Mouse (Mus musculus): ENCODE data around the gene Izumo1r. TPM values are rescaled to one million over a fixed set of nuclear protein-coding genes. Genes with fewer than 3 reads are reported as not detected.

The Izumo1r gene
- total RNA-seq (2012; rRNA removed) (not detected in 2 replicates), total RNA-seq (2014; rRNA removed) (not detected in 2 replicates), polyA plus RNA-seq (2012; ENCODE audit: insufficient read length, low read depth) (not detected in 2 replicates)

- DNase-seq (ENCODE audit: extremely low read depth), result no peak
- Histone ChIP-seq H3K4me3 (replicated peaks in 1 of 3; ENCODE audit: low read depth in 2 of 3, low read length in 2 of 3, poor library complexity in 1 of 3) (no peak within 1 kb of the TSS), H3K9me3 (replicated peaks; ENCODE audit: low read length) (no peaks in the 10 kb centered on the region), H3K4me1 (ENCODE audit: control insufficient read depth in 1 of 2, insufficient read depth in 2 of 2) (peaks cover 0 to 18% of the 10 kb centered on the region in 2 experiments; a peak in 2 of 4 replicates), H3K27me3 (replicated peaks) (no peaks in the 10 kb centered on the region), H3K36me3 (replicated peaks in 1 of 2; ENCODE audit: control insufficient read depth in 1 of 2, insufficient read depth in 1 of 2, low read length in 1 of 2) (no peaks in the 10 kb centered on the region), H3K79me2 (replicated peaks; ENCODE audit: control insufficient read depth, extremely low read depth, insufficient read depth, poor library complexity, severe bottlenecking) (no peaks in the 10 kb centered on the region), H3K4me2 (ENCODE audit: insufficient read depth, low read depth, poor library complexity, severe bottlenecking) (no peak within 1 kb of the TSS), H3K9ac (ENCODE audit: insufficient read depth, low read depth) (no peak within 1 kb of the TSS), H3K27ac (ENCODE audit: insufficient read depth, low read depth) (no peak within 1 kb of the TSS)
- in situ Hi-C loops (cut with MboI; ENCODE audit: low pct_ligation_motif_present, low pct_unique_long_range_greater_than_20kb, low sequenced_read_pairs) (no loop called here), dilution Hi-C loops (cut with MboI; ENCODE audit: extremely low pct_ligation_motif_present, extremely low pct_unique_long_range_greater_than_20kb, low sequenced_read_pairs) (no loop called here)
- TF ChIP-seq CTCF (conservative IDR thresholded peaks at IDR 0.05 in 1 of 2, IDR thresholded peaks at IDR 0.05 in 1 of 2; ENCODE audit: low read depth in 2 of 2, low read length in 2 of 2) (no peak), POLR2A (IDR thresholded peaks at IDR 0.05; ENCODE audit: low read depth, low read length) (no peak), JUN (IDR thresholded peaks at IDR 0.05; ENCODE audit: insufficient read depth, low read depth, low read length) (no peak), MXI1 (IDR thresholded peaks at IDR 0.05; ENCODE audit: low read depth, low read length) (no peak), NELFE (IDR thresholded peaks at IDR 0.05; ENCODE audit: low read depth, low read length) (no peak), GABPA (IDR thresholded peaks at IDR 0.05; ENCODE audit: insufficient replicate concordance, low read depth, low read length) (no peak), ELF1 (IDR thresholded peaks at IDR 0.05; ENCODE audit: low read depth, low read length) (no peak), IRF4 (IDR thresholded peaks at IDR 0.05; ENCODE audit: low read depth, low read length) (no peak), KAT2A (IDR thresholded peaks at IDR 0.05; ENCODE audit: insufficient replicate concordance, low read length) (no peak), ZC3H11A (IDR thresholded peaks at IDR 0.05; ENCODE audit: low read depth, low read length) (no peak), SIN3A (IDR thresholded peaks at IDR 0.05; ENCODE audit: low read length) (no peak), MYC (IDR thresholded peaks at IDR 0.05; ENCODE audit: low read depth, low read length) (no peak), HCFC1 (IDR thresholded peaks at IDR 0.05; ENCODE audit: low read depth, low read length) (no peak), NRF1 (IDR thresholded peaks at IDR 0.05; ENCODE audit: low read depth, low read length) (no peak), MAZ (IDR thresholded peaks at IDR 0.05; ENCODE audit: low read depth, low read length) (no peak), MEF2A (IDR thresholded peaks at IDR 0.05; ENCODE audit: borderline replicate concordance, low read depth, low read length) (no peak)
These were observed at the start of gene Izumo1r for GRCm38 (mm10) chr9:14903581-14904378. Gene Izumo1r, minus strand, starts transcription at chr9:14903949.

- H3K27ac ChIP-seq (ENCODE audit: insufficient read depth, low read depth), result no peak overlapping the region
- DNase-seq (ENCODE audit: extremely low read depth), result no peak
- no peaks in the 10 kb centered on the region for H3K27me3 ChIP-seq (replicated peaks)
- H3K79me2 ChIP-seq (replicated peaks; ENCODE audit: control insufficient read depth, extremely low read depth, insufficient read depth, poor library complexity, severe bottlenecking), result no peaks in the 10 kb centered on the region
- H3K4me2 ChIP-seq (ENCODE audit: insufficient read depth, low read depth, poor library complexity, severe bottlenecking), result no peak overlapping the region
- dilution Hi-C loops (cut with MboI; ENCODE audit: extremely low pct_ligation_motif_present, extremely low pct_unique_long_range_greater_than_20kb, low sequenced_read_pairs) (no loop called here), in situ Hi-C loops (cut with MboI; ENCODE audit: low pct_ligation_motif_present, low pct_unique_long_range_greater_than_20kb, low sequenced_read_pairs) (no loop called here)
- H3K4me3 ChIP-seq (replicated peaks in 1 of 3; ENCODE audit: low read depth in 2 of 3, low read length in 2 of 3, poor library complexity in 1 of 3), result no peak overlapping the region
- peaks cover 5% of the 10 kb centered on the region for H3K9me3 ChIP-seq (replicated peaks; ENCODE audit: low read length)
- H3K9ac ChIP-seq (ENCODE audit: insufficient read depth, low read depth), result no peak overlapping the region
- H3K36me3 ChIP-seq (replicated peaks in 1 of 2; ENCODE audit: control insufficient read depth in 1 of 2, insufficient read depth in 1 of 2, low read length in 1 of 2), result no peaks in the 10 kb centered on the region
- no peak for TF ChIP-seq MYC (IDR thresholded peaks at IDR 0.05; ENCODE audit: low read depth, low read length)
- no peak for TF ChIP-seq TBP (conservative IDR thresholded peaks at IDR 0.05; ENCODE audit: low read depth, low read length)
- no peak for TF ChIP-seq IRF4 (IDR thresholded peaks at IDR 0.05; ENCODE audit: low read depth, low read length)
- TF ChIP-seq MAFK (IDR thresholded peaks at IDR 0.05; ENCODE audit: insufficient replicate concordance, low read length), result no peak
- TF ChIP-seq ZNF384 (IDR thresholded peaks at IDR 0.05; ENCODE audit: low read depth, low read length), result no peak
- no peak for TF ChIP-seq MXI1 (IDR thresholded peaks at IDR 0.05; ENCODE audit: low read depth, low read length)
- no peak for TF ChIP-seq ETS1 (conservative IDR thresholded peaks at IDR 0.05; ENCODE audit: low read depth, low read length)
- no peak for TF ChIP-seq USF1 (IDR thresholded peaks at IDR 0.05; ENCODE audit: low read depth, low read length)
- no peak for TF ChIP-seq HCFC1 (IDR thresholded peaks at IDR 0.05; ENCODE audit: low read depth, low read length)
- TF ChIP-seq ZC3H11A (IDR thresholded peaks at IDR 0.05; ENCODE audit: low read depth, low read length), result no peak
- no peak for TF ChIP-seq RAD21 (IDR thresholded peaks at IDR 0.05; ENCODE audit: low read depth, low read length)
- TF ChIP-seq JUN (IDR thresholded peaks at IDR 0.05; ENCODE audit: insufficient read depth, low read depth, low read length), result no peak
- no peak for TF ChIP-seq NELFE (IDR thresholded peaks at IDR 0.05; ENCODE audit: low read depth, low read length)
- TF ChIP-seq JUND (conservative IDR thresholded peaks at IDR 0.05; ENCODE audit: low read depth, low read length), result no peak
- no peak for TF ChIP-seq CHD1 (IDR thresholded peaks at IDR 0.05; ENCODE audit: low read depth, low read length)
- no peak for TF ChIP-seq SIN3A (IDR thresholded peaks at IDR 0.05; ENCODE audit: low read length)
- no peak for TF ChIP-seq CTCF (conservative IDR thresholded peaks at IDR 0.05 in 1 of 2, IDR thresholded peaks at IDR 0.05 in 1 of 2; ENCODE audit: low read depth in 2 of 2, low read length in 2 of 2)
- no peak for TF ChIP-seq ELF1 (IDR thresholded peaks at IDR 0.05; ENCODE audit: low read depth, low read length)
- H3K4me1 ChIP-seq (ENCODE audit: control insufficient read depth in 1 of 2, insufficient read depth in 2 of 2), result no peaks in the 10 kb centered on the region
These were observed 47.3 kb upstream of the Izumo1r start for GRCm38 (mm10) chr9:14951072-14951471.
